Mouse (Mus musculus) heart, embryonic 11.5 days (tissue): ENCODE measurements around the gene Rapgef1. TPM values are rescaled to one million over a fixed set of nuclear protein-coding genes. Genes with fewer than 3 reads are reported as not detected.

Source experiments
- ATAC-seq: fragments of 200-750 bp; cut with Nextera tagmentation; replicated peaks from 2 replicates; pipeline ENCODE4 v1.8.0; 2017; ENCODE audit warnings: moderate library complexity; ENCODE audit not compliant: insufficient number of reproducible peaks, low FRiP score, low TSS enrichment
- H3K27ac ChIP-seq: fragments of 300-500 bp; sonication (generic); 2 replicates; pipeline ENCODE4 v1.5.1; 2014; ENCODE audit warnings: mild to moderate bottlenecking, low read depth, low read length
- H3K27me3 ChIP-seq: fragments of 300-500 bp; sonication (generic); 2 replicates; pipeline ENCODE4 v1.6.1; 2014; ENCODE audit warnings: mild to moderate bottlenecking, low read length, mixed read lengths; ENCODE audit not compliant: control insufficient read depth, insufficient read depth
- H3K36me3 ChIP-seq: fragments of 300-500 bp; sonication (generic); 2 replicates; pipeline ENCODE4 v1.6.1; 2014; ENCODE audit warnings: mild to moderate bottlenecking, low read length, moderate library complexity, mixed read lengths; ENCODE audit not compliant: control insufficient read depth, insufficient read depth
- H3K4me1 ChIP-seq: fragments of 300-500 bp; sonication (generic); 2 replicates; pipeline ENCODE4 v1.6.1; 2014; ENCODE audit warnings: low read length; ENCODE audit not compliant: control insufficient read depth, insufficient read depth
- H3K4me2 ChIP-seq: fragments of 300-500 bp; sonication (generic); 2 replicates; pipeline ENCODE4 v1.6.1; 2014; ENCODE audit warnings: mild to moderate bottlenecking, moderate library complexity
- H3K4me3 ChIP-seq: fragments of 300-500 bp; sonication (generic); 2 replicates; pipeline ENCODE4 v1.5.1; 2014; ENCODE audit warnings: low read depth, low read length
- H3K9ac ChIP-seq: fragments of 300-500 bp; sonication (generic); 2 replicates; pipeline ENCODE4 v1.6.1; 2014; ENCODE audit warnings: mild to moderate bottlenecking, low read depth, low read length, moderate library complexity
- H3K9me3 ChIP-seq: fragments of 300-500 bp; sonication (generic); replicated peaks from 2 replicates; pipeline ENCODE4 v1.6.1; 2016; ENCODE audit warnings: low read length; ENCODE audit not compliant: control insufficient read depth
- WGBS: fragments of 180-500 bp; shearing (Covaris S2); extraction: QIAGEN DNeasy Blood & Tissue Kit; methylation state at CpG from one replicate; pipeline ENCODE4 v1.1.7; 2014; ENCODE audit not compliant: insufficient replicate concordance; 5-methylcytosine and 5-hydroxymethylcytosine counted together
- polyA plus RNA-seq: library from polyadenylated mRNA; unstranded; fragments of >200 nt; fragmentation: Nextera tagmentation; extraction: Ambion mirVana; gene quantifications from 2 replicates; pipeline ENCODE4 v1.2.1, GENCODE M21; 2014

Rapgef1 gene
- polyA plus RNA-seq, 1 experiment from 2014 or later, result 9.1 TPM

- no peak overlapping the region for H3K27ac ChIP-seq
- H3K36me3 ChIP-seq, result no peaks in the 10 kb centered on the region
- H3K27me3 ChIP-seq, result 0 out of 2 replicates have a peak, but pooled peaks cover 4% of the 10 kb centered on the region
- H3K9me3 ChIP-seq, result no peaks in the 10 kb centered on the region
- H3K9ac ChIP-seq, result no peak overlapping the region
- no peak overlapping the region for H3K4me2 ChIP-seq
- 34% methylated on average over 10 of the region's 10 CpGs for WGBS
- no peaks in the 10 kb centered on the region for H3K4me1 ChIP-seq
- ATAC-seq, result no peak
- H3K4me3 ChIP-seq, result no peak overlapping the region
Observed at GRCm38 (mm10) chr2:29589266-29589665, 30.3 kb upstream of the Rapgef1 start.

GRCm38 (mm10) chr2:29591626-29592025 lies 27.9 kb upstream of the Rapgef1 start:
- H3K4me3 ChIP-seq, result no peak overlapping the region
- no peaks in the 10 kb centered on the region for H3K4me1 ChIP-seq
- H3K9ac ChIP-seq, result no peak overlapping the region
- H3K27me3 ChIP-seq, result no peaks in the 10 kb centered on the region
- H3K9me3 ChIP-seq, result no peaks in the 10 kb centered on the region
- H3K27ac ChIP-seq, result no peak overlapping the region
- H3K4me2 ChIP-seq, result no peak overlapping the region
- WGBS, result 77% methylated on average over 6 of the region's 6 CpGs
- H3K36me3 ChIP-seq, result no peaks in the 10 kb centered on the region
- no peak for ATAC-seq

GRCm38 (mm10) chr2:29592537-29592936 lies 27.0 kb upstream of the Rapgef1 start:
- Histone ChIP-seq H3K4me3 (no peak overlapping the region), H3K27me3 (no peaks in the 10 kb centered on the region)
- 65% methylated on average over 8 of the region's 8 CpGs for WGBS

GRCm38 (mm10) chr2:29603930-29604329 lies 15.6 kb upstream of the Rapgef1 start:
- Histone ChIP-seq H3K9ac (no peak overlapping the region), H3K4me1 (0 out of 2 replicates have a peak, but pooled peaks cover 4% of the 10 kb centered on the region), H3K36me3 (no peaks in the 10 kb centered on the region), H3K4me2 (no peak overlapping the region), H3K27ac (no peak overlapping the region), H3K27me3 (peaks cover 3% of the 10 kb centered on the region; the same call in 1 of the 2 replicates), H3K9me3 (no peaks in the 10 kb centered on the region), H3K4me3 (no peak overlapping the region)
- no peak for ATAC-seq
- 1% methylated on average over 3 of the region's 3 CpGs for WGBS

More at GRCm38 (mm10) chr2:29592537-29592936, 27.0 kb upstream of the Rapgef1 start:
- H3K9me3 ChIP-seq, result no peaks in the 10 kb centered on the region
- H3K27ac ChIP-seq, result no peak overlapping the region
- H3K9ac ChIP-seq, result no peak overlapping the region
- H3K4me2 ChIP-seq, result no peak overlapping the region
- no peaks in the 10 kb centered on the region for H3K36me3 ChIP-seq
- no peak for ATAC-seq
- H3K4me1 ChIP-seq, result no peaks in the 10 kb centered on the region

- H3K27me3 ChIP-seq, result peaks cover 3% of the 10 kb centered on the region; the same call in 1 of the 2 replicates
- no peak for ATAC-seq
- no peak overlapping the region for H3K27ac ChIP-seq
- no peaks in the 10 kb centered on the region for H3K36me3 ChIP-seq
- 81% methylated on average over 5 of the region's 5 CpGs for WGBS
- no peak overlapping the region for H3K4me3 ChIP-seq
- 0 out of 2 replicates have a peak, but pooled peaks cover 4% of the 10 kb centered on the region for H3K4me1 ChIP-seq
- H3K4me2 ChIP-seq, result no peak overlapping the region
- H3K9ac ChIP-seq, result no peak overlapping the region
- no peaks in the 10 kb centered on the region for H3K9me3 ChIP-seq
Observed at GRCm38 (mm10) chr2:29605591-29605990, 13.9 kb upstream of the Rapgef1 start.

- Histone ChIP-seq H3K9ac (no peak overlapping the region), H3K27ac (no peak overlapping the region)
Observed at GRCm38 (mm10) chr2:29606460-29606859, 13.1 kb upstream of the Rapgef1 start.

GRCm38 (mm10) chr2:29617341-29617740 lies 2.2 kb upstream of the Rapgef1 start:
- Histone ChIP-seq H3K36me3 (no peaks in the 10 kb centered on the region), H3K4me1 (peaks cover 17% of the 10 kb centered on the region), H3K27me3 (no peaks in the 10 kb centered on the region), H3K9me3 (no peaks in the 10 kb centered on the region), H3K27ac (no peak overlapping the region), H3K9ac (no peak overlapping the region), H3K4me3 (no peak overlapping the region), H3K4me2 (no peak overlapping the region)
- no peak for ATAC-seq
- 72% methylated on average over 1 of the region's 1 CpGs for WGBS

More at GRCm38 (mm10) chr2:29606460-29606859, 13.1 kb upstream of the Rapgef1 start:
- H3K36me3 ChIP-seq, result no peaks in the 10 kb centered on the region
- 26% methylated on average over 6 of the region's 6 CpGs for WGBS
- peaks cover 3% of the 10 kb centered on the region; the same call in 1 of the 2 replicates for H3K27me3 ChIP-seq
- no peak overlapping the region for H3K4me3 ChIP-seq
- no peak overlapping the region for H3K4me2 ChIP-seq
- no peak for ATAC-seq
- H3K9me3 ChIP-seq, result no peaks in the 10 kb centered on the region
- H3K4me1 ChIP-seq, result 0 out of 2 replicates have a peak, but pooled peaks cover 4% of the 10 kb centered on the region

GRCm38 (mm10) chr2:29618926-29619483 lies 515 bp upstream of the Rapgef1 start:
- 56% methylated on average over 8 of the region's 8 CpGs for WGBS
- Histone ChIP-seq H3K4me1 (peaks cover 33% of the 10 kb centered on the region), H3K9me3 (no peaks in the 10 kb centered on the region), H3K27ac (no peak overlapping the region), H3K4me3 (peak overlapping the region; percentile 81), H3K9ac (no peak overlapping the region), H3K4me2 (no peak overlapping the region), H3K27me3 (no peaks in the 10 kb centered on the region), H3K36me3 (no peaks in the 10 kb centered on the region)
- no peak for ATAC-seq

- H3K9ac ChIP-seq, result peak overlapping the region; percentile 90
- H3K27ac ChIP-seq, result peak overlapping the region; percentile 84
- no peaks in the 10 kb centered on the region for H3K27me3 ChIP-seq
- H3K36me3 ChIP-seq, result no peaks in the 10 kb centered on the region
- WGBS, result 3% methylated on average over 15 of the region's 15 CpGs
- peak overlapping the region; percentile 90 for H3K4me2 ChIP-seq
- H3K4me3 ChIP-seq, result peak overlapping the region; percentile 81
- no peaks in the 10 kb centered on the region for H3K9me3 ChIP-seq
- ATAC-seq, result no peak
- peaks cover 46% of the 10 kb centered on the region for H3K4me1 ChIP-seq
Observed at GRCm38 (mm10) chr2:29620301-29620827, 844 bp downstream of the Rapgef1 start.
